Mouse (Mus musculus) kidney, adult 2 months (tissue): ENCODE data around the gene Gpr137b. TPM values are rescaled to one million over a fixed set of nuclear protein-coding genes. Genes with fewer than 3 reads are reported as not detected.
"Not testable (repeated sequence)": the region's sequence is repeated elsewhere in the genome, so short reads cannot be mapped to it uniquely, and the experiment has no call there.

Experiments used
- DNase-seq: peaks from one replicate; pipeline ENCODE4 v3.0.0; 2021
- H3K27ac ChIP-seq: fragments of 200-500 bp; 2 replicates; pipeline ENCODE4 v1.5.1; 2012; ENCODE audit warnings: low read depth, low read length, control low read depth, inconsistent platforms; ENCODE audit not compliant: insufficient read depth
- H3K27me3 ChIP-seq: fragments of 200-500 bp; replicated peaks from 2 replicates; pipeline ENCODE4 v1.6.1; 2012; ENCODE audit warnings: mild to moderate bottlenecking, moderate library complexity, low read length, inconsistent platforms; ENCODE audit not compliant: control insufficient read depth, insufficient read depth
- H3K36me3 ChIP-seq: fragments of 200-500 bp; 2 replicates; pipeline ENCODE4 v1.6.1; 2012; ENCODE audit warnings: mild to moderate bottlenecking, moderate library complexity, low read length, inconsistent platforms; ENCODE audit not compliant: control insufficient read depth, insufficient read depth
- H3K4me1 ChIP-seq: fragments of 200-500 bp; 2 replicates; pipeline ENCODE4 v1.6.1; 2011; ENCODE audit warnings: low read length; ENCODE audit not compliant: control insufficient read depth, insufficient read depth
- H3K4me3 ChIP-seq: fragments of 200-500 bp; 2 replicates; pipeline ENCODE4 v1.5.1; 2011; ENCODE audit warnings: mild to moderate bottlenecking, low read depth, low read length, control low read depth; ENCODE audit not compliant: insufficient read depth
- CTCF ChIP-seq: fragments of 200-500 bp; conservative IDR thresholded peaks from 2 replicates; pipeline ENCODE4 v1.5.1; 2011; ENCODE audit warnings: low read depth, mild to moderate bottlenecking, control low read depth, low read length, moderate library complexity, mixed read lengths; ENCODE audit not compliant: insufficient read depth, insufficient read length
- POLR2A ChIP-seq: fragments of 200-500 bp; IDR thresholded peaks from one replicate; pipeline ENCODE4 v1.6.1; 2011; ENCODE audit warnings: low read depth, low read length, control low read depth
- WGBS: fragments of 180-500 bp; shearing (Covaris S2); methylation state at CpG from one replicate; pipeline ENCODE4 v1.1.7; 2018; 5-methylcytosine and 5-hydroxymethylcytosine counted together
- polyA plus RNA-seq: library from polyadenylated mRNA; depleted of rRNA; stranded (reverse); fragments of >200 nt; gene quantifications from 2 replicates; pipeline ENCODE4 v1.2.3, GENCODE M21; 2012; rRNA removed

The Gpr137b gene
- polyA plus RNA-seq, 1 experiment, result 302 TPM

- Histone ChIP-seq H3K4me3 (no peak overlapping the region), H3K36me3 (no peaks in the 10 kb centered on the region), H3K27me3 (no peaks in the 10 kb centered on the region), H3K27ac (no peak overlapping the region), H3K4me1 (no peaks in the 10 kb centered on the region)
- DNase-seq, result peak; percentile 84
- TF ChIP-seq CTCF (peak; percentile 58), POLR2A (no peak)
- WGBS, result 64% methylated on average over 4 of the region's 4 CpGs
Measured at GRCm38 (mm10) chr13:13349288-13349687, 44.5 kb downstream of the Gpr137b start.

GRCm38 (mm10) chr13:13347634-13348412 lies 46.0 kb downstream of the Gpr137b start:
- not testable (repeated sequence) for H3K4me3 ChIP-seq, H3K27me3 ChIP-seq, H3K27ac ChIP-seq, H3K36me3 ChIP-seq, H3K4me1 ChIP-seq
- WGBS, result 25% methylated on average over 12 of the region's 12 CpGs
- DNase-seq, result peak; percentile 22

GRCm38 (mm10) chr13:13337361-13337760 lies 56.5 kb downstream of the Gpr137b start:
- not testable (repeated sequence) for H3K4me1 ChIP-seq, DNase-seq, H3K4me3 ChIP-seq, H3K36me3 ChIP-seq, H3K27ac ChIP-seq, H3K27me3 ChIP-seq
- WGBS, result 91% methylated on average over 8 of the region's 8 CpGs

- H3K4me3 ChIP-seq, result no peak overlapping the region
- TF ChIP-seq CTCF (peak; percentile 69), POLR2A (no peak)
- no peaks in the 10 kb centered on the region for H3K4me1 ChIP-seq
- DNase-seq, result peak; percentile 60
- H3K36me3 ChIP-seq, result no peaks in the 10 kb centered on the region
- H3K27me3 ChIP-seq, result no peaks in the 10 kb centered on the region
- no peak overlapping the region for H3K27ac ChIP-seq
- 1% methylated on average over 2 of the region's 2 CpGs for WGBS
Measured at GRCm38 (mm10) chr13:13328876-13329275, 64.9 kb downstream of the Gpr137b start.

Other genes with a start within 250 kb of the Gpr137b start
- gene Prl2c5, start 211.3 kb downstream of the Gpr137b start, polyA plus RNA-seq, result not detected in 2 replicates
- 64.6 and 67.6 TPM in 2 replicates for gene Nid1, start 43.5 kb upstream of the Gpr137b start, polyA plus RNA-seq
- 2.2 and 2.4 TPM in 2 replicates for gene Lyst, start 196.4 kb upstream of the Gpr137b start, polyA plus RNA-seq